Mouse (Mus musculus) macrophage (primary cell): ENCODE results near the gene Ppp1r14b. TPM values are rescaled to one million over a fixed set of nuclear protein-coding genes. Genes with fewer than 3 reads are reported as not detected.

Source experiments
- H3K27ac ChIP-seq: fragments of 350-480 bp; formaldehyde crosslinking; 2 replicates; pipeline ENCODE4 v1.9.0; 2021
- H3K36me3 ChIP-seq: fragments of 350-480 bp; formaldehyde crosslinking; 2 replicates; pipeline ENCODE4 v1.9.0; 2021; ENCODE audit errors: inconsistent target
- H3K4me3 ChIP-seq: fragments of 350-480 bp; formaldehyde crosslinking; 2 replicates; pipeline ENCODE4 v1.9.0; 2021; ENCODE audit errors: inconsistent target
- H3K79me2 ChIP-seq: fragments of 350-480 bp; formaldehyde crosslinking; 2 replicates; pipeline ENCODE4 v1.9.0; 2021; ENCODE audit errors: inconsistent target
- WGBS: methylation state at CpG from one replicate; pipeline ENCODE4 v1.1.7; 2026; ENCODE audit warnings: inconsistent platforms; ENCODE audit not compliant: missing documents; 5-methylcytosine and 5-hydroxymethylcytosine counted together
- polyA plus RNA-seq: library from polyadenylated mRNA; stranded (reverse); fragments of 250-400 nt; gene quantifications from 3 replicates; pipeline ENCODE4 v1.2.4, GENCODE M21; 2018; ENCODE audit warnings: inconsistent platforms

Ppp1r14b gene
- polyA plus RNA-seq, 1 experiment from 2014 or later: 51.9 TPM

GRCm38 (mm10) chr19:6939106-6940002, 35.4 kb upstream of the Ppp1r14b start:
- H3K4me3 ChIP-seq: no peak overlapping the region
- 94% methylated on average over 20 of the region's 20 CpGs for WGBS

GRCm38 (mm10) chr19:6940396-6941351, 34.1 kb upstream of the Ppp1r14b start:
- Histone ChIP-seq H3K4me3 (peak overlapping the region; percentile 87), H3K27ac (no peak overlapping the region), H3K36me3 (peaks cover 5% of the 10 kb centered on the region; the same call in 1 of the 2 replicates), H3K79me2 (peaks cover 17% of the 10 kb centered on the region)
- 33% methylated on average over 26 of the region's 29 CpGs for WGBS

More at GRCm38 (mm10) chr19:6939106-6940002, 35.4 kb upstream of the Ppp1r14b start:
- peaks cover 17% of the 10 kb centered on the region for H3K79me2 ChIP-seq
- H3K36me3 ChIP-seq: no peaks in the 10 kb centered on the region; the same call in 1 of the 2 replicates
- no peak overlapping the region for H3K27ac ChIP-seq

- WGBS: under 1% methylated on average over 81 of the region's 83 CpGs
- Histone ChIP-seq H3K4me3 (peak within 1 kb of the TSS; percentile 87), H3K36me3 (peaks cover 5% of the 10 kb centered on the region; the same call in 1 of the 2 replicates)
Measured at GRCm38 (mm10) chr19:6941372-6942248, 33.2 kb upstream of the Ppp1r14b start, which contains the start of gene Bad. TSS of gene Bad (plus strand) at chr19:6941861.

GRCm38 (mm10) chr19:6942249-6942691, 32.5 kb upstream of the Ppp1r14b start, which contains the start of gene Gpr137:
TSS of gene Gpr137 (minus strand) at chr19:6942480.
- Histone ChIP-seq H3K79me2 (peaks cover 17% of the 10 kb centered on the region), H3K27ac (peak within 1 kb of the TSS; percentile 90), H3K36me3 (peaks cover 5% of the 10 kb centered on the region; the same call in 1 of the 2 replicates), H3K4me3 (peak within 1 kb of the TSS; percentile 87)
- 0% methylated on average over 27 of the region's 27 CpGs for WGBS

More at GRCm38 (mm10) chr19:6941372-6942248, 33.2 kb upstream of the Ppp1r14b start, which contains the start of gene Bad:
- peak within 1 kb of the TSS; percentile 90 for H3K27ac ChIP-seq
- H3K79me2 ChIP-seq: peaks cover 17% of the 10 kb centered on the region

- Histone ChIP-seq H3K36me3 (peaks cover 5% of the 10 kb centered on the region; the same call in 1 of the 2 replicates), H3K27ac (peak overlapping the region; percentile 90), H3K4me3 (peak overlapping the region; percentile 87), H3K79me2 (peaks cover 17% of the 10 kb centered on the region)
- 49% methylated on average over 5 of the region's 5 CpGs for WGBS
Measured at GRCm38 (mm10) chr19:6942764-6943163, 32.0 kb upstream of the Ppp1r14b start.

GRCm38 (mm10) chr19:6943709-6944108, 31.1 kb upstream of the Ppp1r14b start:
- 92% methylated on average over 6 of the region's 6 CpGs for WGBS
- peaks cover 5% of the 10 kb centered on the region; the same call in 1 of the 2 replicates for H3K36me3 ChIP-seq
- no peak overlapping the region for H3K27ac ChIP-seq
- no peak overlapping the region for H3K4me3 ChIP-seq
- H3K79me2 ChIP-seq: peaks cover 17% of the 10 kb centered on the region

GRCm38 (mm10) chr19:6947742-6948141, 27.0 kb upstream of the Ppp1r14b start:
- Histone ChIP-seq H3K36me3 (peaks cover 5% of the 10 kb centered on the region; the same call in 1 of the 2 replicates), H3K79me2 (peaks cover 14% of the 10 kb centered on the region), H3K27ac (no peak overlapping the region), H3K4me3 (no peak overlapping the region)
- WGBS: 84% methylated on average over 4 of the region's 4 CpGs

GRCm38 (mm10) chr19:6948186-6948585, 26.6 kb upstream of the Ppp1r14b start:
- H3K36me3 ChIP-seq: peaks cover 5% of the 10 kb centered on the region; the same call in 1 of the 2 replicates
- 79% methylated on average over 4 of the region's 4 CpGs for WGBS
- H3K27ac ChIP-seq: no peak overlapping the region
- no peak overlapping the region for H3K4me3 ChIP-seq
- peaks cover 9% of the 10 kb centered on the region for H3K79me2 ChIP-seq

- peaks cover 10% of the 10 kb centered on the region; the same call in 1 of the 2 replicates for H3K36me3 ChIP-seq
- H3K79me2 ChIP-seq: no peaks in the 10 kb centered on the region; the same call in 1 of the 2 replicates
- no peak overlapping the region for H3K4me3 ChIP-seq
- WGBS: 95% methylated on average over 5 of the region's 5 CpGs
- H3K27ac ChIP-seq: no peak overlapping the region
Measured at GRCm38 (mm10) chr19:6949532-6949931, 25.2 kb upstream of the Ppp1r14b start.

- Histone ChIP-seq H3K36me3 (peaks cover 14% of the 10 kb centered on the region; the same call in 1 of the 2 replicates), H3K27ac (no peak overlapping the region), H3K4me3 (peak overlapping the region; percentile 71), H3K79me2 (no peaks in the 10 kb centered on the region; the same call in 1 of the 2 replicates)
- WGBS: 79% methylated on average over 5 of the region's 5 CpGs
Measured at GRCm38 (mm10) chr19:6949951-6950350, 24.8 kb upstream of the Ppp1r14b start.

GRCm38 (mm10) chr19:6950613-6951153, 24.1 kb upstream of the Ppp1r14b start:
- under 1% methylated on average over 28 of the region's 28 CpGs for WGBS
- H3K79me2 ChIP-seq: no peaks in the 10 kb centered on the region; the same call in 1 of the 2 replicates
- H3K36me3 ChIP-seq: peaks cover 16% of the 10 kb centered on the region
- H3K27ac ChIP-seq: peak overlapping the region; percentile 92
- H3K4me3 ChIP-seq: peak overlapping the region; percentile 71

- WGBS: under 1% methylated on average over 35 of the region's 35 CpGs
- H3K79me2 ChIP-seq: no peaks in the 10 kb centered on the region; the same call in 1 of the 2 replicates
- peak overlapping the region; percentile 92 for H3K27ac ChIP-seq
- peak overlapping the region; percentile 71 for H3K4me3 ChIP-seq
- peaks cover 22% of the 10 kb centered on the region for H3K36me3 ChIP-seq
Measured at GRCm38 (mm10) chr19:6951381-6951968, 23.3 kb upstream of the Ppp1r14b start.
